Mouse (Mus musculus) bone marrow, adult 2 months (tissue): ENCODE data around the gene Spata13. TPM values are rescaled to one million over a fixed set of nuclear protein-coding genes. Genes with fewer than 3 reads are reported as not detected.

ENCODE experiments used
- H3K27ac ChIP-seq: fragments of 200-500 bp; 2 replicates; pipeline ENCODE4 v1.5.1; 2012; ENCODE audit warnings: low read depth, mild to moderate bottlenecking, control low read depth, inconsistent platforms, low read length; ENCODE audit not compliant: control insufficient read depth, poor library complexity, insufficient read depth
- H3K4me1 ChIP-seq: fragments of 200-500 bp; 2 replicates; pipeline ENCODE4 v1.6.1; 2011; ENCODE audit warnings: low read length; ENCODE audit not compliant: control insufficient read depth, insufficient read depth
- H3K4me3 ChIP-seq: fragments of 200-500 bp; replicated peaks from 2 replicates; pipeline ENCODE3; 2011; ENCODE audit warnings: mild to moderate bottlenecking, low read depth, low read length, control low read depth; ENCODE audit not compliant: control insufficient read depth
- CTCF ChIP-seq: fragments of 200-500 bp; IDR thresholded peaks from 2 replicates; pipeline ENCODE4 v1.5.1; 2011; ENCODE audit warnings: low read length, control low read depth; ENCODE audit not compliant: control insufficient read depth, insufficient read depth
- POLR2A ChIP-seq: fragments of 200-500 bp; IDR thresholded peaks from 2 replicates; pipeline ENCODE4 v1.6.1; 2011; ENCODE audit warnings: low read depth, mild to moderate bottlenecking, control low read depth, low read length, borderline replicate concordance; ENCODE audit not compliant: control insufficient read depth
- whole genome bisulfite sequencing: fragments of 180-500 bp; shearing (Covaris S2); methylation state at CpG from one replicate; pipeline ENCODE4 v1.1.7; 2018; 5-methylcytosine and 5-hydroxymethylcytosine counted together
- polyA plus RNA-seq: library from polyadenylated mRNA; stranded (reverse); fragments of >200 nt; gene quantifications from 2 replicates; pipeline ENCODE4 v1.2.4, GENCODE M21; 2011; ENCODE audit warnings: low replicate concordance; ENCODE audit not compliant: missing spikeins, insufficient read depth, insufficient read length

The Spata13 gene
- polyA plus RNA-seq, 1 experiment = 14.4 TPM

DNA sequence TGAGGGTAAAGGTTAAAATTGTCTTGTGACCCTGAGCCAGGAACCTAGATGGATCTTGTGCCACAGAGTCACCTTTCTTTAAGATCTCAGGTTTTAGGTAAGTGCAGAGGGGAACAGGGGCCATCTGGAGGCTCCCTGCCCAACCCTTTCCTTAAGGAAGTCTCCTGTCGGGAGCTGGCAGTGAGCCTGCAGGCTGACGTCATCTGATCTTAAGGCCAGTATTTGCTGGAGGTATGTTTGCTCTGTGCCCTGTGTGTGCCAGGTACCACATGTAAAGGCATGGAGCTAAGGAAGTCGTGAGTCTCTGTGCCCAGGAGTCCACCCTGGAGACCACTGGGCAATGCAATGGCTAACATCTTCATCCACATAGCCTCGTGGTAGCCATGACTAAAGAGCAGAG, 27.6 kb upstream of the Spata13 start:
- Histone ChIP-seq H3K4me1 (no peaks in the 10 kb centered on the region), H3K4me3 (no peak overlapping the region), H3K27ac (no peak overlapping the region)
- TF ChIP-seq CTCF = no peak
- 76% methylated on average over 4 of the region's 4 CpGs for WGBS

- Histone ChIP-seq H3K4me1 (no peaks in the 10 kb centered on the region), H3K27ac (no peak overlapping the region), H3K4me3 (no peak overlapping the region)
- TF ChIP-seq POLR2A (no peak), CTCF (no peak)
- 77% methylated on average over 4 of the region's 4 CpGs for WGBS
Measured at GRCm38 (mm10) chr14:60607743-60608142, 26.1 kb upstream of the Spata13 start.

DNA sequence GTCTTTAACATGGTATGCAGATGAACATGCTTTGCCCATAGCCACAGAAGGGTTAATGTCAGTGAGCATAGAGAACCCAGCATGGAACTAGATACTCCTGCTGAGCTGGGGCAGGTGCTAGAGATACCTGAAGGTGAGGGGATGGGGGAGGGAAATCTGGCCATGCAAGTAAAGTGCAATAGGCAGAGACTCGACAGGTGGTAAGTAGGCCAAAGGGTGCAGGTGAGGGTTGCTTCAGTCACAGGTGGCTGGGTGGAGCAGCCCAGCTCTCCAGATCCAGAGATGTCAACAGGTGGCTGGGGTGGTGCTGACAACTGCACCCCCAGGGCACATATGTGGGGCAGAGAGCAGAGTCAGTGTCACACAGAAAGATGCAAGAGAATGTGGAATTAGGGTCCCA, 24.6 kb upstream of the Spata13 start:
- H3K4me3 ChIP-seq = no peak overlapping the region
- WGBS = 83% methylated on average over 1 of the region's 1 CpGs
- TF ChIP-seq CTCF = no peak
- TF ChIP-seq POLR2A = no peak
- H3K4me1 ChIP-seq = no peaks in the 10 kb centered on the region
- H3K27ac ChIP-seq = no peak overlapping the region

- Histone ChIP-seq H3K4me3 (no peak overlapping the region), H3K27ac (no peak overlapping the region), H3K4me1 (no peaks in the 10 kb centered on the region)
- TF ChIP-seq POLR2A = no peak
- TF ChIP-seq CTCF = no peak
- WGBS = 65% methylated on average over 7 of the region's 7 CpGs
Measured at GRCm38 (mm10) chr14:60612671-60613070, 21.1 kb upstream of the Spata13 start.

DNA sequence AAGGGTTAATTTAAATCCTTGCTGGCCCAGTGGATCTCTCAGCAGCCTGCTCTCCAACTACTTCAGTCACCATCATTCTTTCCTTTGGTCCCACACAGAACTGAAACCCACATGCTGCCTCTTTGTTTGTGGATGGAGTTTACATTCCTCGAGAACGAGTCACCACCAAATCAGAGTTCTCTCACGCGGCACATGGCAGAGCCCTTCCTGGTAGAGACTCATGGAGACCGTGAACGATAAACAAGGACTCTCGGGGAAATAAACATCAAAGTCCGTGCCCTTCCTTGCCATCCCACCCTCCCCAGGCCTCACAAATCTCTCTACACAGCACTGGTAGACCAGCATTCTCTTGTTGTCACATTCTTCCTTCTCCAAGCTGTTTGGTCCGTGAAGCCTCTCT, 12.7 kb upstream of the Spata13 start:
- no peak for TF ChIP-seq POLR2A

DNA sequence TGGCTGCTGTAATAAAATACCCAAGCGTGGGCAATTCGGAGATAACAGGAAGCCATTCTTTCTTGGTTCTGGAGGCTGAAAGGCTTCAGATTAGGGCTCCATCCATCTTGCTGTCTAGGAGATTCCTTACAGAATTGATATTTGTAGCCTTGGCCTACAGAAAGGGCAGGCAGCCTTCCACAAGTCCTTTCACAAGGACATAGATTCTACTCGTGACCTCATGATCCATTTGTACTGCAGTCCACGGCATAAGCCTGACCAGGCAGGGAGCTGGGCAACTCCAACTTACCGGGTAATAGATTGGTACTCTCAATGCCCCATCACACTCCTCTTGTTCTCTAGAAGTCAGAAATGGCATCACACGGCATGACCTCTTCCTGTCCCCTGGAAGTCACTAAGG, 8.3 kb upstream of the Spata13 start:
- Histone ChIP-seq H3K4me3 (no peak overlapping the region), H3K4me1 (no peaks in the 10 kb centered on the region), H3K27ac (no peak overlapping the region)
- TF ChIP-seq CTCF = no peak
- TF ChIP-seq POLR2A = no peak
- 71% methylated on average over 6 of the region's 6 CpGs for WGBS

More for the DNA sequence above, 12.7 kb upstream of the Spata13 start:
- H3K4me3 ChIP-seq = no peak overlapping the region
- no peaks in the 10 kb centered on the region for H3K4me1 ChIP-seq
- 78% methylated on average over 9 of the region's 9 CpGs for WGBS
- H3K27ac ChIP-seq = no peak overlapping the region

GRCm38 (mm10) chr14:60629887-60630460, 3.8 kb upstream of the Spata13 start:
- H3K27ac ChIP-seq = no peak overlapping the region
- no peak overlapping the region for H3K4me3 ChIP-seq
- H3K4me1 ChIP-seq = no peaks in the 10 kb centered on the region
- 74% methylated on average over 9 of the region's 9 CpGs for WGBS
- TF ChIP-seq CTCF (no peak), POLR2A (no peak)

GRCm38 (mm10) chr14:60630981-60631380, 2.8 kb upstream of the Spata13 start:
- no peak for TF ChIP-seq CTCF
- TF ChIP-seq POLR2A = no peak
- Histone ChIP-seq H3K27ac (no peak overlapping the region), H3K4me3 (no peak overlapping the region), H3K4me1 (no peaks in the 10 kb centered on the region)
- 69% methylated on average over 4 of the region's 4 CpGs for WGBS
